Mouse (Mus musculus) urinary bladder, postnatal 10 days (tissue): ENCODE measurements around the gene Tas2r124.

Experiments used
- DNase-seq: peaks from one replicate; pipeline ENCODE4 v3.0.0; 2022; ENCODE audit warnings: low spot score

Gene Tas2r124

DNA sequence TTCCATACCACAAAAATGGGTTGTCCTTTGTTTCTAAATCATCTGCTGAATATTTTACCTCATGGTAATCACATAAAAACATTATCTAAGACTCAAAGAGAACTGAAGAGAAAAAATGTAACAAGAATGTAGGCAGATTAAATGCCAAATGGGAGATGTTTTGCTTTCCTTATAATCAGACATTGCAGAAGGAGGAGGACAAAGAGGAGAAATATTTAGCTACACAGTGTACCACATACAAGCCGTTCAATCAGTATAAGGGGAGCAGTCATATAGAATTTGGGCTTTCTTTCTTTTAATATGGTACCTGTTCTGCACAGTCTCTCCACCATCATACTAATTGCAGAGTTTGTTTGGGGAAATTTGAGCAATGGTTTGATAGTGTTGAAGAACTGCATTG lies at the start of gene Tas2r124:
Tas2r124 (plus strand) TSS at position 301 of the 400 bp plus-strand sequence.
- DNase-seq = no peak

GRCm38 (mm10) chr6:132711828-132712227 lies 42.7 kb upstream of the Tas2r124 start, which contains the start of gene Tas2r122:
TSS of gene Tas2r122 (minus strand) at chr6:132711928.
- DNase-seq = no peak

DNA sequence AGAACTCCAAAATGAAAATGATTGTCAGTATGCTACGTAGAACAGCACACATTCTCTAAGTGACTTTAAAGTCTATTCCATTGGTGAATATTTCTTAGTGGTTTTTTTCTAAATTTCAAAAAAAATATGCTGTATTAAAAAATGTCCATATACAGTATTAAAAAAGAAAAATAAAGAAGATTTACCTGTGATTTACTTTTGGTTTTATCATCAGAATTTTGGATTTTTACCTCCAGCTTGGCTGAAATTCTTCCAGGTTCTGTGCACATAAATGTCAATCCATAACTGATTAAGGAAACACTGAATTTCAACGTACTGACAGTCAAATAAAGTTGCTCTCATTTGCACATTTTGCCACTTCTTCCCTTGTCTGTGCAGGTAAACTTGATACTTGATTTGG lies 16.6 kb upstream of the Tas2r124 start, which contains the start of gene Tas2r115:
Tas2r115 (minus strand) TSS at position 101 of the 400 bp plus-strand sequence.
- no peak for DNase-seq

- DNase-seq = no peak
These were observed 4.3 kb upstream of the Tas2r124 start for GRCm38 (mm10) chr6:132750206-132750605.

- DNase-seq = no peak
These were observed 7.3 kb downstream of the Tas2r124 start, which contains the start of gene Tas2r102 for GRCm38 (mm10) chr6:132761831-132762230. TSS of gene Tas2r102 (plus strand) at chr6:132762131.

DNA sequence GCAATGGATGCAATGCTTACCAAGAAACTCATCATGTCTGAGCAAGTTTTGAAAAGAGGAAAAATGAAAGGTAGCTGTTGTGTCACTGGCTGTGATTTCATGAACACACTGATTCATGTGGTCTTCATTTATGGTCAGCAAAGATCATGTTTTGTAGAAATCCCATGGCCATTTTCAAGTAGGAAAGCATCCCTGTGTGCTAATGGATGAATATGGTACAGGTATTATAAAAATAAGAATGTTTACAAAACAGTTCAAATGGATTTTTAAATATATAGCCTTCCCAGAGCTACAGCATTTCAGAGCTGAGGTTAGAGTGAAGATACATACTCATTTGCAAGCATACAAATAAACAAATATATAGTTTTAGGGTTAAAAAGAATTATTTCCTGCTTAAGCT lies 23.5 kb downstream of the Tas2r124 start, which contains the start of gene Tas2r136:
Tas2r136 (minus strand) TSS at position 101 of the 400 bp plus-strand sequence.
- DNase-seq = no peak

- DNase-seq = no peak
These were observed 40.9 kb downstream of the Tas2r124 start for GRCm38 (mm10) chr6:132795393-132795792.

- no peak for DNase-seq
These were observed 48.0 kb downstream of the Tas2r124 start, which contains the start of gene Tas2r117 for GRCm38 (mm10) chr6:132802518-132802917. TSS of gene Tas2r117 (plus strand) at chr6:132802818.
